Mouse (Mus musculus): ENCODE data around the gene 1110017D15Rik. TPM values are rescaled to one million over a fixed set of nuclear protein-coding genes. Genes with fewer than 3 reads are reported as not detected.

Gene 1110017D15Rik
- polyA plus RNA-seq, 1 experiment: 1.7 TPM

- H3K4me1 ChIP-seq (replicated peaks; ENCODE audit: control insufficient read depth, insufficient read depth, low read length): peaks cover 19% of the 10 kb centered on the region
- 19% methylated on average over 22 of the region's 22 CpGs for WGBS
- H3K27ac ChIP-seq (ENCODE audit: control insufficient read depth, insufficient read depth, low read length): no peak overlapping the region
- H3K36me3 ChIP-seq (ENCODE audit: control insufficient read depth, insufficient read depth, low read length): no peaks in the 10 kb centered on the region
- peaks cover 8% of the 10 kb centered on the region for H3K27me3 ChIP-seq (ENCODE audit: control insufficient read depth, insufficient read depth, low read length)
- TF ChIP-seq CTCF (IDR thresholded peaks at IDR 0.05; ENCODE audit: borderline replicate concordance, control insufficient read depth, extremely low read depth, insufficient read depth, low read length, poor library complexity) (no peak), POLR2A (IDR thresholded peaks at IDR 0.05; ENCODE audit: control insufficient read depth, extremely low read depth, insufficient read depth, low read length, poor library complexity) (no peak)
- DNase-seq: no peak
- peak overlapping the region; percentile 8; the same call in 1 of the 2 replicates for H3K4me3 ChIP-seq (ENCODE audit: control insufficient read depth, insufficient read depth, low read length)
Observed at GRCm38 (mm10) chr4:41507326-41507924, 9.7 kb downstream of the 1110017D15Rik start.

- no peak for TF ChIP-seq CTCF (IDR thresholded peaks at IDR 0.05; ENCODE audit: borderline replicate concordance, control insufficient read depth, extremely low read depth, insufficient read depth, low read length, poor library complexity)
- no peak for TF ChIP-seq POLR2A (IDR thresholded peaks at IDR 0.05; ENCODE audit: control insufficient read depth, extremely low read depth, insufficient read depth, low read length, poor library complexity)
- WGBS: 1% methylated on average over 29 of the region's 29 CpGs
- H3K4me3 ChIP-seq (ENCODE audit: control insufficient read depth, insufficient read depth, low read length): peak overlapping the region; percentile 8; the same call in 1 of the 2 replicates
- H3K27me3 ChIP-seq (ENCODE audit: control insufficient read depth, insufficient read depth, low read length): peaks cover 10% of the 10 kb centered on the region
- peaks cover 22% of the 10 kb centered on the region for H3K4me1 ChIP-seq (replicated peaks; ENCODE audit: control insufficient read depth, insufficient read depth, low read length)
- no peaks in the 10 kb centered on the region for H3K36me3 ChIP-seq (ENCODE audit: control insufficient read depth, insufficient read depth, low read length)
- peak; percentile 66 for DNase-seq
- no peak overlapping the region for H3K27ac ChIP-seq (ENCODE audit: control insufficient read depth, insufficient read depth, low read length)
Observed at GRCm38 (mm10) chr4:41506906-41507305, 10.2 kb downstream of the 1110017D15Rik start.

- DNase-seq: peak; percentile 35
- peaks cover 22% of the 10 kb centered on the region for H3K4me1 ChIP-seq (replicated peaks; ENCODE audit: control insufficient read depth, insufficient read depth, low read length)
Observed at GRCm38 (mm10) chr4:41506156-41506555, 11.0 kb downstream of the 1110017D15Rik start.

GRCm38 (mm10) chr4:41505131-41505551 lies 12.0 kb downstream of the 1110017D15Rik start:
- 78% methylated on average over 11 of the region's 11 CpGs for whole genome bisulfite sequencing
- no peak for TF ChIP-seq CTCF (IDR thresholded peaks at IDR 0.05; ENCODE audit: borderline replicate concordance, control insufficient read depth, extremely low read depth, insufficient read depth, low read length, poor library complexity)
- no peak for TF ChIP-seq POLR2A (IDR thresholded peaks at IDR 0.05; ENCODE audit: control insufficient read depth, extremely low read depth, insufficient read depth, low read length, poor library complexity)
- Histone ChIP-seq H3K27me3 (ENCODE audit: control insufficient read depth, insufficient read depth, low read length) (peaks cover 10% of the 10 kb centered on the region), H3K4me3 (ENCODE audit: control insufficient read depth, insufficient read depth, low read length) (no peak overlapping the region), H3K27ac (ENCODE audit: control insufficient read depth, insufficient read depth, low read length) (no peak overlapping the region), H3K36me3 (ENCODE audit: control insufficient read depth, insufficient read depth, low read length) (no peaks in the 10 kb centered on the region), H3K4me1 (replicated peaks; ENCODE audit: control insufficient read depth, insufficient read depth, low read length) (peaks cover 22% of the 10 kb centered on the region)
- no peak for DNase-seq

More at GRCm38 (mm10) chr4:41506156-41506555, 11.0 kb downstream of the 1110017D15Rik start:
- WGBS: 19% methylated on average over 13 of the region's 13 CpGs
- peak; percentile 23; the same call in 1 of the 2 replicates for TF ChIP-seq CTCF (IDR thresholded peaks at IDR 0.05; ENCODE audit: borderline replicate concordance, control insufficient read depth, extremely low read depth, insufficient read depth, low read length, poor library complexity)
- TF ChIP-seq POLR2A (IDR thresholded peaks at IDR 0.05; ENCODE audit: control insufficient read depth, extremely low read depth, insufficient read depth, low read length, poor library complexity): no peak
- Histone ChIP-seq H3K27ac (ENCODE audit: control insufficient read depth, insufficient read depth, low read length) (no peak overlapping the region), H3K4me3 (ENCODE audit: control insufficient read depth, insufficient read depth, low read length) (no peak overlapping the region), H3K36me3 (ENCODE audit: control insufficient read depth, insufficient read depth, low read length) (no peaks in the 10 kb centered on the region), H3K27me3 (ENCODE audit: control insufficient read depth, insufficient read depth, low read length) (peaks cover 10% of the 10 kb centered on the region)

GRCm38 (mm10) chr4:41504325-41504724 lies 12.8 kb downstream of the 1110017D15Rik start:
- Histone ChIP-seq H3K4me3 (ENCODE audit: control insufficient read depth, insufficient read depth, low read length) (no peak overlapping the region), H3K36me3 (ENCODE audit: control insufficient read depth, insufficient read depth, low read length) (no peaks in the 10 kb centered on the region), H3K4me1 (replicated peaks; ENCODE audit: control insufficient read depth, insufficient read depth, low read length) (peaks cover 22% of the 10 kb centered on the region), H3K27ac (ENCODE audit: control insufficient read depth, insufficient read depth, low read length) (no peak overlapping the region), H3K27me3 (ENCODE audit: control insufficient read depth, insufficient read depth, low read length) (peaks cover 10% of the 10 kb centered on the region)
- no peak for TF ChIP-seq POLR2A (IDR thresholded peaks at IDR 0.05; ENCODE audit: control insufficient read depth, extremely low read depth, insufficient read depth, low read length, poor library complexity)
- TF ChIP-seq CTCF (IDR thresholded peaks at IDR 0.05; ENCODE audit: borderline replicate concordance, control insufficient read depth, extremely low read depth, insufficient read depth, low read length, poor library complexity): no peak
- 85% methylated on average over 5 of the region's 5 CpGs for WGBS
- no peak for DNase-seq

- Histone ChIP-seq H3K4me3 (ENCODE audit: control insufficient read depth, insufficient read depth, low read length) (0 out of 2 replicates have a peak within 1 kb of the TSS, but pooled peaks have one; percentile 15), H3K27ac (ENCODE audit: control insufficient read depth, insufficient read depth, low read length) (no peak within 1 kb of the TSS), H3K27me3 (ENCODE audit: control insufficient read depth, insufficient read depth, low read length) (peaks cover 17% of the 10 kb centered on the region), H3K4me1 (replicated peaks; ENCODE audit: control insufficient read depth, insufficient read depth, low read length) (peaks cover 24% of the 10 kb centered on the region), H3K36me3 (ENCODE audit: control insufficient read depth, insufficient read depth, low read length) (no peaks in the 10 kb centered on the region)
- DNase-seq: peak; percentile 48
- TF ChIP-seq POLR2A (IDR thresholded peaks at IDR 0.05; ENCODE audit: control insufficient read depth, extremely low read depth, insufficient read depth, low read length, poor library complexity) (no peak), CTCF (IDR thresholded peaks at IDR 0.05; ENCODE audit: borderline replicate concordance, control insufficient read depth, extremely low read depth, insufficient read depth, low read length, poor library complexity) (no peak)
- 6% methylated on average over 18 of the region's 18 CpGs for WGBS
Observed at GRCm38 (mm10) chr4:41502986-41503412, 14.1 kb downstream of the 1110017D15Rik start, which contains the start of gene AI464131. TSS of gene AI464131 (minus strand) at chr4:41503076.

Measured in thymus, adult 2 months (tissue).